Mouse (Mus musculus) layer of hippocampus, postnatal 10 days (tissue): ENCODE data around the gene Slc39a11. TPM values are rescaled to one million over a fixed set of nuclear protein-coding genes. Genes with fewer than 3 reads are reported as not detected.

ENCODE experiments used
- DNase-seq, 2 experiments: peaks; one replicate each; pipeline ENCODE4 v3.0.0; 2021; ENCODE audit warnings: low spot score in 2 of 2
- long read RNA-seq: library from polyadenylated mRNA; stranded (forward); transcript quantifications from one replicate; pipeline ENCODE4 v2.0.0, GENCODE M21; 2023
- total RNA-seq, 2 experiments: library from RNA; stranded (reverse); gene quantifications; 2 replicates each; pipeline ENCODE4 v1.2.3; 2021

Gene Slc39a11
- 10 to 100 TPM; 33.1 to 34.0 TPM for total RNA-seq
- long read RNA-seq, transcript Slc39a11-202 (10 exons, 2,664 nt), result minor isoform, 6 of 49 reads
- long read RNA-seq, transcript Slc39a11-203 (10 exons, 2,688 nt), result major isoform, 13 of 49 reads
- long read RNA-seq, partial matches to known transcripts, result 1 of 49 reads
- long read RNA-seq, other reads (novel, unspliced or antisense), result 29 of 49 reads

DNA sequence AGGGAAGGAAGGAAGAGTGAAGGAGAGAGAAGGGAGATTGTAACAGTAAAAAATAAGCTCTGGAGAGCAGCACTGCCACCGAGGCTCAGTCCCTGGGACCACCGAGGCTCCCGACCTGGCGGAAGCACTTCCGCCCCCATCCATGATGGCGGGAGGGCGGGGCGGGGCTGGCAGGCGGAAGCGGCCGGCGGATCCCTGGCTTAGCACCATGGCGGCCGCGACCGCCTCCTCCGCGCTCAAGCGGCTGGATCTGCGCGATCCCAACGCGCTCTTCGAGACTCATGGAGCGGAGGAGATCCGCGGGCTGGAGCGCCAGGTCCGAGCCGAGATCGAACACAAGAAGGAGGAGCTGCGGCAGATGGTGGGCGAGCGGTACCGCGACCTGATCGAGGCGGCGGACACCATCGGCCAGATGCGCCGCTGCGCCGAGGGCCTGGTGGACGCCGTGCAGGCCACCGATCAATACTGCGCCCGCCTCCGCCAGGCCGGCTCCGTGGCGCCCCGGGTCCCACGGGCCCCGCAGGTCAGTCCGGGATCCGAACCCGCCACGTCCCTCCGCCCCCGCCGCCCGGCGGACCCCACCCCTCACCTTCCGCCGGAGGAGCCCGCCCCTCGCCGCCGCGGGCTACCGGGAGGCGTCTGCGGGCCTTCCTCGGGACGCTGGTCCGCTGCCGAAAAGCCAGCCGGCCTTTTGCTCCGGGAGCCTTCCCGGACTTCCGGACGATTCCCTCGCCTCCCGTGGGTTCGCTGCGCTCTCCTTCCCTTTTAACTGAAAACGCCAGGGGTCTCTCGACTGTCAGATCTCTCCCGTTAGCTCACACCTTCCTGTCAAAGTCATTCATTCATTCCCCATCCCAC, at the start of gene Slc39a11:
Gene Slc39a11 (minus strand): TSS at position 727 of the 858 bp plus-strand sequence.
- peak; percentile 63 to 74 for DNase-seq

- DNase-seq, result no peak
Measured at GRCm38 (mm10) chr11:113699643-113700042, 49.8 kb upstream of the Slc39a11 start.

GRCm38 (mm10) chr11:113698013-113698545, 48.2 kb upstream of the Slc39a11 start:
- no peak for DNase-seq

GRCm38 (mm10) chr11:113697571-113697970, 47.7 kb upstream of the Slc39a11 start:
- no peak for DNase-seq

DNA sequence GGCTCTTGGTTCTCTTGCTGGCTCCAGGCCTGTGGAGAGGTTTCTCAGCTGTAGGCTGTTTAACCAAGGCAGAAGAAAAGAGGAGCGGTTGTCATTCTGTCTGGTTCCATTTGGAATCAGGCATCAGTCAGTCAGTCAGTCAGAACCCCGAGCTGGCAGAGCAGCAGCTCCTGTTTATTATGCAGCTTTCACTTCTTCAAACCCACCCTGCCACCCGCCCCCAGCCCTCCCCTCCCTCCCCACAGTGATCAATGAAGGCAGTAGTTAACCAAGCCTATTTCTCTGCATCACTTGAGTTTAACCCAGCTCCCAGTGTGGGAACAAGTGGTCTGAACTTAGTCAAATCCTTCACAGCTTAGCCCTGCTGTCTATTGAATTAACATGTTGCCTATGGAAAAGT, 42.0 kb upstream of the Slc39a11 start:
- no peak for DNase-seq

GRCm38 (mm10) chr11:113691318-113691717, 41.4 kb upstream of the Slc39a11 start:
- no peak for DNase-seq

- no peak for DNase-seq
Measured at GRCm38 (mm10) chr11:113690506-113690905, 40.6 kb upstream of the Slc39a11 start.

- no peak for DNase-seq
Measured at GRCm38 (mm10) chr11:113687031-113687430, 37.2 kb upstream of the Slc39a11 start.

GRCm38 (mm10) chr11:113684707-113685426, 35.0 kb upstream of the Slc39a11 start:
- DNase-seq, result peak in 1 of 2 experiments; percentile 27

- peak; percentile 96 for DNase-seq
Measured at GRCm38 (mm10) chr11:113683957-113684706, 34.3 kb upstream of the Slc39a11 start, which contains the start of the genes Fam104a and D11Wsu47e. Gene Fam104a, minus strand, starts transcription at chr11:113684155. Gene D11Wsu47e, plus strand, starts transcription at chr11:113684412.

GRCm38 (mm10) chr11:113683627-113683956, 33.7 kb upstream of the Slc39a11 start:
- no peak for DNase-seq

GRCm38 (mm10) chr11:113682897-113683626, 33.2 kb upstream of the Slc39a11 start:
- DNase-seq, result peak; percentile 53 to 54

DNA sequence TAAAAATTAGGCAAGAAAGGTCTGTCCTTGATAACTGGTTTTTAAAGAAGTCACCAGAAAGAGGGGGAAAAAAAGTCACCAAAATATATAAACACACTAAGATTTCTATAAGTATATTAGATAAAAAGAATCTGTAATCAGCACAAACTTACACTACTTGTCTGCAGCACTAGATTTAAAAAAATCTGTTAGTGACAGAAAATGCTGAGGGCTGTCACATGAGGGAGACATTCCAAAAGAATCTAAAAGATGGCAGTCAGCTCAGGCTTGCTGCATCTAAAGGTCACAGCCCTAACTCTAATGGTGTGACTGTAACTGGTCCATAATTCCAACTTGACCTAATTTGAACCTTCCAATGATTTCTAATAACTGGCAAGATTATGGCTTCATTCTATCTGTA, 32.1 kb upstream of the Slc39a11 start:
- no peak for DNase-seq

DNA sequence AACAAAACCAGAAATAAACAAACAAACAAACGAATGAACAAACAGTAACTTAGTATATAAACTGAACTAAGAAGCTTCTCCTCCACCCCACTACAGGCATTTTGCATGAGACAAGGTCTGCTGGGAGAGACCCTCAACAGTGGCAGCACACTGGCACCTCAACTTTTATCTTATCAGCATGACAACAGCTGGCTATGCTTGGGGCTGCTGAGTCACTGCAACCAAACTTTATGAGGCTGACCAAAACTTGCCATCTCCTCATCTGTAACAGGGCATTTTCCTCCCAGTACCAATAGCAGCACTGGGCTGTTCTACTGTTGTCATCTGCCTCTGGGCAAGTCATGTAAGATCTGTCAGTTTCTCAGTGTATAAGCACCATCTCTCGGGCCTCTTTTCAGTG, 31.1 kb upstream of the Slc39a11 start:
- no peak for DNase-seq

- no peak for DNase-seq
Measured at GRCm38 (mm10) chr11:113678373-113678772, 28.5 kb upstream of the Slc39a11 start.

GRCm38 (mm10) chr11:113677378-113677777, 27.5 kb upstream of the Slc39a11 start:
- no peak for DNase-seq

DNA sequence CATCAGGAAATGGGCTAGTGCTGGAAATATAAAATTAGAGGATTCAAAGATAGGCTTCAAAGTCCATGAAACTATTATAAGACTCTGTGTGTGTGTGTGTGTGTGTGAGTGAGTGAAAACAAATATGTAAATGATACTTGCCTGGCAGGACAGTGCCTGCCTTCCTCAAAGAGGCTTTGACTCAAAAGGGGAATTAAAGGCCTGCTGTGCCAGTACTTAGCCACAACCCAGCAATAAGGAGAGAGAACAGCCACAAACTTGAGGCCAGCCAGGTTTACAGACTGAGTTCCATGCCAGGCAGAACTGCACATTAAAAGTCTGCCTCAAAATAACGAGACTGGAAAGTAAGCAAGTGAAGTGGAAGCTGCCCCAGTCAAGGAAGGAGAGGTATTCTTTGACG, 27.0 kb upstream of the Slc39a11 start:
- no peak for DNase-seq

- DNase-seq, result no peak
Measured at GRCm38 (mm10) chr11:113674595-113674994, 24.7 kb upstream of the Slc39a11 start.

DNA sequence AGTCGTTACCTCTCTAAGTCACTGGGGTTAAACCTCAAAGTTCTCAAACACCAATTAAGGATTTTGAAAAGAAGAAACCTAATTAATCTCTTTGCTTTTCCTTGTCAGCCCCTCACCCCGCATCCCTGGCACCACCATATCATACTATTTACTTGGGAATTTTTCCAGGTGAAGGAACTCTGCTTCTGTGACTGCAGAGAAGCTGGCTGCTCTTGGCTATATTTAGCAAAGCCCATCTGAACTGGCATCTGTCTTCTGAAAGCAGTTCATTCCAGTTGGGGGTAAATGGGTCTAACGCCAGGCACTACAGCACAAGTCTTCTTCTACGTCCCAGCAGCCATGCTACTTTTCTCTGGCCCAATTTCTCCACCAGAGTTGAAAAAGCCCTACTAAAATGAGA, 23.7 kb upstream of the Slc39a11 start:
- no peak for DNase-seq

GRCm38 (mm10) chr11:113669711-113670110, 19.8 kb upstream of the Slc39a11 start:
- DNase-seq, result no peak
